Mouse (Mus musculus): ENCODE measurements at regions not wholly inside any gene's neighbourhood (a gene's known extent, or its start where the extent isn't known, plus 50 kb on each side); places are given as distances from the start of the nearest gene placed in this dataset.
A peak's percentile ranks its signal among the peaks of the same experiment; 100 is the strongest.

GRCm38 (mm10) chr13:101824962-101825361, 56.9 kb upstream of the Pik3r1 start:
- no peak for DNase-seq (ENCODE audit: low spot score in 2 of 2)

- no peak for DNase-seq (ENCODE audit: low spot score in 2 of 2)
Observed at GRCm38 (mm10) chr13:101831872-101832629, 64.0 kb upstream of the Pik3r1 start.

GRCm38 (mm10) chr13:101834546-101834945, 66.5 kb upstream of the Pik3r1 start:
- DNase-seq (ENCODE audit: low spot score in 2 of 2) = no peak

GRCm38 (mm10) chr13:101836992-101837391, 69.0 kb upstream of the Pik3r1 start:
- DNase-seq (ENCODE audit: low spot score in 2 of 2) = no peak

GRCm38 (mm10) chr13:101844461-101845440, 76.7 kb upstream of the Pik3r1 start:
- no peak for DNase-seq (ENCODE audit: low spot score in 2 of 2)

- no peak for DNase-seq (ENCODE audit: low spot score in 2 of 2)
Observed at GRCm38 (mm10) chr13:101846016-101846415, 78.0 kb upstream of the Pik3r1 start.

DNA sequence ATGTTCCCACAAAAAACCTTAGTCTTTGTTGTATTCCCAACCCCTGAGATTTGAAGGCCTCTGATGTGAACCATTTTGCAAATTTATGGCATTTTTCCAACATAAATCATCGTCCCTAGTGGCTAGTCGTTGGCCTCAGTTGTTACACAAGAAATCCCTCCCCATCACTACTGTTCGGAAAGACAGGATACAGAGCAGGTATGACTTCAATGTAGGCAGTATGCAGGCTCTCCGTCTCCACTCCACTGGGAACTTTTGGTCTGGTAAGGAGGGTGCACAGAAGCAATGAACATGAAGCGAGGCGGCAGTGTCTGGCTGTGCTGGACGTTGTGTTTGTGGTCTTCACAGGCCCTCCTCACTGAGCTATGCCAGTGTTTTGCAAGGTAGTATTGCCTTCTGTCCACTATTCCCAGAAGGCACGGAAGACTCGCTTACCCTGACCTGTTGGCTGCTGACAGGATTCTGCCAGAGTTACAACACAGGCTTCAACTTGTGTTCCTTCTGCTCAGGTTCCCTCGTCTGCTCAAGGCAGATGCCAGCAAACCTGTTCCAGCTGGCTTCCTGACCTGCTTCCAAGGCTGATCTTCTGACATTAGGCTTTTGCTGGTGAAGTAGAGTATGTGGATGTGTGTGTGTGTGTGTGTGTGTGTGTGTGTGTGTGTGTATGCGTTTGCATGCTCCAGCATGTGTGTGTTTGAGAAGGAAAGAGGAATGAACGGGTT, 80.0 kb upstream of the Pik3r1 start:
- no peak for DNase-seq (ENCODE audit: low spot score in 2 of 2)

DNA sequence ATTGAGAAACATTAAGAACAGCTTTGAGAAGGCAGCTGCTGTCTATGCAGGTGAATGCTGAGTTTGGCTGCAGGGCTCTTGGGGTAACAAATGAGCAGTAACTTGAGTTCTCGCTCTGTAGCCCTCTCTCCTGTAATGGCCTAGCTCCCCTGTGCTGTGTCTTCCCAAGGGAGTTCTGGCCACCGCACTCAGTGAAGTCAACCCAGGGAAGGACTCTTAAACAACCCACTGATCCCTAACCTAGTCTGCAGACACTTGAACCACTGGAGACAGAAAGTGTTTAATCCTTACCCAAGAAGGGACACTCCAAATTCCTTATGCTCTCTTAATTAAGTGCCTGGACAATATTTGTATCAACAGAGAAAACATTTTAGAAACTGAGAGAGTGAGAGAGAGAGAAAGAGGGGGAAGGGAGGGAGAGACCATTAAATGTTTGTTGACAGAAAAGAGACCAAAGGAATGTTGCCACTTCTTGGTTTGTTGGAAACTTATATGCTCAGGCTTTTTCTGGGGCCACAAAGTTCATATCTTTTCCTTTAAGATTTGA, 80.7 kb upstream of the Pik3r1 start:
- DNase-seq (ENCODE audit: low spot score in 2 of 2) = no peak

GRCm38 (mm10) chr13:101849416-101849815, 81.4 kb upstream of the Pik3r1 start:
- no peak for DNase-seq (ENCODE audit: low spot score in 2 of 2)

DNA sequence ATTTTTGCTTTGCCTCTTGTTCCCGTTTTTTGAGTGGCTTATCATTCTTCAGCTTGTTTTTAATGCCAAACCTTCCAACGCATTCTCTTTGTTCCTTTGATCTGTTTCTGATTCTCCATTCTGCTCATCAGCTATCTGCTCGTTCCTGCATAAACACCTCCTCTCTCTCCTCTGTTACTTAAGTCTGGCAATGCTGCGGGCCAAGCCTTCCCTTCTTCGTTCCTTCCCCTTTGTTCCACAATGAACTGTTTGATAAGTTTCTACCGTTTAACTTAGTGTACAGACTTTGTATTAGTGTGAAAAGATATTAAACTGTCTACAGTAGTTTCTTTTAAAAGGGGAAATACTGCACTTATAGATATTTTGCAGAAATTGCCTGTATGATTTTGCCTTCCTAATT, 83.3 kb upstream of the Pik3r1 start:
- no peak for DNase-seq (ENCODE audit: low spot score in 2 of 2)

GRCm38 (mm10) chr13:101852960-101853359, 84.9 kb upstream of the Pik3r1 start:
- no peak for DNase-seq (ENCODE audit: low spot score in 2 of 2)

- DNase-seq (ENCODE audit: low spot score in 2 of 2) = peak in 1 of 2 experiments; percentile 27
Observed at GRCm38 (mm10) chr13:101855141-101855540, 87.1 kb upstream of the Pik3r1 start.

GRCm38 (mm10) chr13:101860704-101861103, 92.7 kb upstream of the Pik3r1 start:
- DNase-seq (ENCODE audit: low spot score in 2 of 2) = no peak

DNA sequence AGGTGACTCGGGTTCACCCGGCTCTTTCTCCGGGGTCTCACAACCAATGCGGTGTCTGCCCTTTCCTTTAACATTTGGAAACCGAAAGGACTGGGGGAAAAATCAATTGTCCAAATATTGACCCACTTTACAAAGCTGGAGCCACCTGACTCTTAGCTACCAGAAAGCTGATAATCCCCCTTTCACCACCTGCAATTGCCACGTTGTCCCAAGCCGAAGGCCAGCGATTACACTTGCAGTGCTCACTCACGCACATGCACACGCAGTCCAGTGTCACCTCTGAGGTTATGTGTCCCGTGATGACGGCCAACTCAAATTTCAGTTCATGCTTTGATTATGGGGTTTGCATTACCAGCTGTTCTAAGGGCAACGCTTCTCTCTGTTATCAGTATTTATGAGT, 94.0 kb upstream of the Pik3r1 start:
- no peak for DNase-seq (ENCODE audit: low spot score in 2 of 2)

GRCm38 (mm10) chr13:101863015-101863414, 95.0 kb upstream of the Pik3r1 start:
- DNase-seq (ENCODE audit: low spot score in 2 of 2) = no peak

DNA sequence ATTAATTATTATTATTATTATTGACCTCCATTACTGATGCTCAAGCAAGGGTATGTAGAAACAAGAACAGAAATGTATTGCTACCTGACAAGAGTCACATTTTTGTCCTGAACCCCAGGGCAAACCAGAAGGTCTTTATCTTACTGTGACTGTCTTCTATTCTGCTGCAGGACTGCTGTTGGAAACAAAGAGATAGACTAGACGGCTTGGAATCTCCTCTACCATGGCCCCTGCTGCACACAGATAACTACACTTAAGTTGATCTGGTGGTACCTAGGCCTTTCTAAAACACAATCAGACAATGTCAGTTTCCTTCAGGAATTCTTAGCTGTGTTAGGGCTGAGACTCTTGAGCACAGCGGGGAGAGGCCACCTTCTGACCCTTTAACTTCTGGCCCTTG, 95.6 kb upstream of the Pik3r1 start:
- DNase-seq (ENCODE audit: low spot score in 2 of 2) = no peak

- no peak for DNase-seq (ENCODE audit: low spot score in 2 of 2)
Observed at GRCm38 (mm10) chr13:101866843-101867242, 98.8 kb upstream of the Pik3r1 start.

DNA sequence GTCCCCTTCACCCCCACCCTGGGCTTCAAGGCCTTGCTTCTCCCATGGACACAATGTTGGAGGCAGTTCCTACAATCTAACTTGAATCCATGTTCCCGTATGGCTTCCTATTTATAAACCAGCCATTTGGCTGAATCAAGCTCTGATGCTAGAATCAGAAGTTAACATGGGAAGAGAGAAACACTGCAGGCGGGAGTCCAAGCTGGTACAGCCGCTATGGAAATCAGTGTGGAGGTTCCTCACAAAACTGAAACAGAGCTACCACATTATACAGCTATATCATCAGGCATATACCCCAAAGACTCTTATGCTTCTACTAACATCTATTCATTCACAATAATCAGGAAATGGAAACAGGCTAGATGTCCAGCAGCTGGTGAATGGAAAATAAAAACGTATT, 106.7 kb upstream of the Pik3r1 start:
- DNase-seq (ENCODE audit: low spot score in 2 of 2) = peak in 1 of 2 experiments; percentile 45

GRCm38 (mm10) chr13:101876069-101876468, 108.1 kb upstream of the Pik3r1 start:
- no peak for DNase-seq (ENCODE audit: low spot score in 2 of 2)

DNA sequence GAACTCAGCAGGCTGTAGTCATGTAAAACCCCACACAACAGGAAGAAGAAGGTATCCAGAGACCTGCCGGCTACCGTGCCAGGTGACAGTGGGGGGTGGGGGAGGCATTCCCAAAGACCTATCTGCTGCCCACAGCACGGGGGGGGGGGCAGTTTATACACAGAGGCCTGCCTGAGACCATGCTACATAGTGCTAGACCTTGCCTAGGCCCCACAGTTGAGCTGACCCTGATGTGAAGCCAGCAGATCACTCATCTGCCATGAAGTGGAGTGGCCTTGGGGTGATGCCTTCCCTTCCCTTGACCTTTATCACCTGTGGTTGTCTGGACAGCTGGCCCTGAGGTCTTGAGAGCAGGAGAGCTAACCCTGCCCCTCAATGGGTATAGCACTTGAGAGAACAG, 108.6 kb upstream of the Pik3r1 start:
- no peak for DNase-seq (ENCODE audit: low spot score in 2 of 2)

DNA sequence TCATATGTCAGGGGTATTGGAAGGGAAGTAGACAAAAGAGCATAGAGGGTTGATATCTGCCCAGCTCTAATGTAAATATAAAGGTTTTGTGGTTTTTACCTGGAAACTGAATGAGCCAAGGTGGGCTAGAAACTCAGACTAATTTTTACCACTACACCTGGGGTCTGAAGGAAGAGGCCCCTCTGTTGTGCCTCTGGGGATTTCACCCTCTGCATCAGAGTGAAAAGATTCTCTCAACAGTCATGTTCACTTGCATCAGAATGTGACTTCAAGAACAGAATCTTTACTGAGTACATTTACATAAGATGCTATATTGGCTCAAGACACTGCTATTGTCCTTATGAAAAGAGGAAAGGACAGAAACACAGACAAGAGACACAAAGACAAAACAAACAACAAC, 110.2 kb upstream of the Pik3r1 start:
- DNase-seq (ENCODE audit: low spot score in 2 of 2) = no peak

Measured in left cerebral cortex, adult 18-20 months (tissue).